Mouse (Mus musculus): ENCODE measurements at regions not wholly inside any gene's neighbourhood (a gene's known extent, or its start where the extent isn't known, plus 50 kb on each side); places are given as distances from the start of the nearest gene placed in this dataset.

DNA sequence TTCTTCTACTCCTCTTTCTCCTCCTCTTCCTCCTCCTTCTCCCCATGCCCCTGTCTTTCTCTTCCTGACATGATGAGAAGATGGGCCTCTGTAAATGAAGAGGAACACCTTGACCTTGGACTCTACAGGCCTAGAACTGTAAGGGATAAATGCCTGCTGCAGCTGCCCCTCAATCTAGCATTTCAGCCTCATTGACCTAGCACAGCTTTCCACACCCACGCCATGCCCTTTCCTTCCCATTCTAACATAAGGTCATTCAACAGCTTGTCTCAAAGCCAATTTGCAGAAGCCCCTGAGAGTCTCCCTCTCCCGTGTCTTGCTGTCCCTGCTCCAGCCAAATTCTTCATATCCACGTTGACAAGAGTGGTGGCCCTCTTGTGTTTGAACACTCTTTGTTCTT, 63.8 kb upstream of the Dscam start:
- DNase-seq (ENCODE audit: low read depth, low spot score), result no peak

DNA sequence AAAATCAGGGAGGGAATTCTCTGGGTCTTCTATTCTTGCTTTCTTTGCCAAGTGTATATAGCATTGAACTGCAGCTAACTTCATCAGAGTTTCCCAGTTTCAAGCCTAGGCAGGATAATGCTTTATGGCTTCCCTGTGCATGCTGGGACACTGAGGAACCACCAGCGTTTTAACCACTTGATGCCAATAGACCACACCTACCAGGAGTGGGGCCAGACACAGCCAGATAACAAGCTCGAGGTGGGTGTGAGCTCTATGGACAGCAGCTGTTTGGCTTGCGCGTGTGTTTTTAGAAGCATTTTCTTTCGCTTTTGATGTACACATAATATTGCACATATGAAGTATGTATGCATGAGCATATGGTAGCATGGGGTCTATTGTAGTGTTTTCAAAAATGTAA, 69.1 kb upstream of the Dscam start:
- no peak for DNase-seq (ENCODE audit: low read depth, low spot score)

DNA sequence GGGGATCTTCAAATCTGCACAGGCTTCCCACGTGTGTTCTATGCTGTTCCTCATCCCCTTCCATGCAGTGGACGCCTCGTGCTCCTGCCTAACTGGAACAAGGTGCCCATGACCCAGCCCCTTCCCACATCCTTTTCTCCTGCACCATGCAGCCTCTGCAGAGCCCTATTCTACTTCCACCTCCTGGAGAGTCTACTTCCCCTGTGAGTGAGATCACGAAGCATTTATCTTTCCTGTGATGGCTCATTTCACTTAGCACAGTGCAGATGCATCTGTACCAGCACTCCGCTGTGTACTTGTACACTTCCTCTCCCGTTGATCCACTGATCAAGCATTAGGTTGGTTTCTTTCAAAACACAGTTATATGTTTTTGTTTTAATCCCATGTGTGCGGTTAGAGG, 69.5 kb upstream of the Dscam start:
- no peak for DNase-seq (ENCODE audit: low read depth, low spot score)

DNA sequence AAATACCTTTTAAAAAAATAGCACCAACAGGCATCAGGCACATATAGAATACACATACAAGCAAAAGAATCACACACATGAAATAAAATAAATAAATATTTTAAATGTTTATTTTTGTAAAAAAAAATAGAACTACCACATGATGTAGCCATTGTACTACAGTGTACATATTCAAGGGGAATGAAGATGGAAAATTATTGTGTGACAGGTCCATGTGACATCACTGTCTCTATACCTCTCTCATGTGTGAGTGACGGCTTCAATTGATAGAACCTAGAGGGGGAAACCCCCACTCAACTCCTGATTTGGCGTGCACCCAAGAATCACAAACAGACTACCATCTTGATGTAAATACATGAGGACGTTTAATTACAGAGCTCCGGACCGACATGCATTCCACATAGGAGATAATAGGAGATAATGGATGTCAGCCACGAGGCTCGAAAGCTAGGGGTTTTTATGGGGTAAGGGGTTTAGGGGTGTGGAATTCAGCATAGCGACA, 70.4 kb upstream of the Dscam start:
- DNase-seq (ENCODE audit: low read depth, low spot score), result no peak

DNA sequence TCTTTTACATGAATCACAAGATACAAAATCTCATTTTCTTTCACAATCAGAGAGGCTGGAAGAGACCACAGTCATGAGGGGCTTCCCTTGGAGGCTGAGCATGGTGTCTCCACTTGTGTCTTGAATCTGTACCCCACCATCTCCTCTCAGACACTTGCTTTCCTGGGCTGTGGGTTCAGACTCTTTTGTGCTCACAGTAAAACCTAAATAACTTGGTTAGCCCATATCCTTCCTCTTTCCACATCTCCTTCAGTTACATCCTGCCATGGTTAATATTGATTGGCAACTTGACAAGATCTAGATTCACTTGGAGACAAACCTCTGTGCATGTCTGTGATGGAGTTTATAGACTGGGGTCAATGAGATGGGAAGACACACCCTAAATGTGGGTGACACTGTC, 71.1 kb upstream of the Dscam start:
- no peak for DNase-seq (ENCODE audit: low read depth, low spot score)

DNA sequence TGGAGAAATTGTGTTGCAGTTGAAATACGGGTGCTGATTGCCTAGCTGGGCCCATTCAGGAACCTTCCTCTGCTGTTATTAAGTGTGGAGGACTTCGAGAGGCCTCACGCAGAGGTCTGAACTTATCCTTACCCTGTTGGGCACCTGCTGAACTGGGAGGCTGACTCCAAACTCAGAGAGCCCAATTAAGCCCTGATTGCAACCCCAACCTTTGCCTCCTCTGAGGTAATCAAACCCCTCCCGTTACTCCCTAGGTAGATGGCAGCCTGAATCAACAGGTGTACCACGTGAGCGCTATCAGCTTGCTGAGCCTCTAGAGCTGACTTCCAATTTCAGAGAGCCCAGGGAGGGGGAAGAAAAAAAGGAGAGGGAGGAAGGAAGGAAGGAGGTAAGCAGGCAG, 79.9 kb upstream of the Dscam start:
- no peak for DNase-seq (ENCODE audit: low read depth, low spot score)

DNA sequence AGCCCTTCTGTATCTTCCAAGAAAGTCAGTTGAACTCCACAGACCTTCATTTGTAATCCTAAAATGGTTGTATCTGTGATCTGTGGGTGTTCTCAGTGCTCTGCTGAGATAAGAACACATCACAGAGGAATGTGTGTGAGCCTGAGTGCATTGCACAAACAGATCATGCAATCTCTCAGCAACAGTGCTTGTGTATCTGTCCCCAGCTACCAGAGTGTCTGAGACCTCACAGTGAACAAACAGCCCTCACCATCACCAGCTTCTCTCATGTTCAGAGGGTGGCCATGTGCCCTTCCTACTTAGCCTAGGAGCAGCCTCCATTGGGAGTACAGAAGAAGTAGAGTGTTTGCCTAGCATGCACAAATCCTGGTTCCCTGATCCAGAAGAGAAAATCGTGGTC, 82.0 kb upstream of the Dscam start:
- no peak for DNase-seq (ENCODE audit: low read depth, low spot score)

DNA sequence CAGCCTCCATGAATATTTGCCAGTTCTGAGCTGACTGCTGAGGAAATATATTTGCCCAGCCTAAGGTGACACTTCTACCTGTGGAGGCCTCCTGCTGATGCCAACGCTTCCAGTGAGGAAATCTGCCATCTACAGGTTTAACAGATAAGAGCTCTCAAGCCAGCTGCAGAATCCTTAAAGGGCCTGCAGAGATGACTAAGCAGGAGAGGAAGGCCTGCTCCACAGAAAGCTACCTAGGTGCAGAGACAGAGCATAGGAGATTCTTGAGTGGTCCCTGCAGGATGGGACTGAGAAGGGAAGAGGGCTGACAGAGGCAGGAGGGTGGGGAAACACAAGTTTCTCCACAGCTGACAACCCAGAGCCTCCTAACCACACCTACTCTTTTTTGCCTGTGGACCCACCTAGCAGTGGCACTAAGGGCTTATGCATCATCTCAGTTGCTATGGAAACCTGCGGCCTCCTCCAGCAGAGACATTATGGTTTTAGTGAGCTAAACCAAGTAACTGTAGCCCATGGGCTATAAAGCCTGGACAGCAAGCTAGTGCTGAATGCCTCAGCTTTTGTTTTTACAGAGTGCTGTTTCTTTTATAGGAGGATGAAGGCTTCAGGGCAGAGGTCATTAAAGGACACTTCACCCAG, 82.6 kb upstream of the Dscam start:
- no peak for DNase-seq (ENCODE audit: low read depth, low spot score)

DNA sequence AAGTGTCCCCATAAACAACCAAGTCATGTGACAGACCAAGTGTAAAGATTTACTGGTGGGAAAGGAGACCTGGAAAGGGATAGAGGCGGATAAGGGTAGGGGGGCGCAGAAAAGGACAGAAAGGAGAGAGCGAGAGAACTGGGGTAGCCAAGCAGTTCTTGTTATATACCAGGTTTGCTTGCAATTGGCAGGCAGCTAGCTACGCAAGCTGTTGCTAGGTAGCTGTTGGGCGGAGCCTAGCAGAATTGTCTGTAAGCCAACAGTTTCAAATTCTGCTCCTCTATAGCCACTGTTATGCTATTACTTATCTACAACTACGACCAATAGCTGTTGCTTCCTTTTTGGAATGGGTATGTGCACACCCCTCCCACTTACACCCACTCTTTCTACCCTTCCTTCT, 88.3 kb upstream of the Dscam start:
- DNase-seq (ENCODE audit: low read depth, low spot score), result no peak

DNA sequence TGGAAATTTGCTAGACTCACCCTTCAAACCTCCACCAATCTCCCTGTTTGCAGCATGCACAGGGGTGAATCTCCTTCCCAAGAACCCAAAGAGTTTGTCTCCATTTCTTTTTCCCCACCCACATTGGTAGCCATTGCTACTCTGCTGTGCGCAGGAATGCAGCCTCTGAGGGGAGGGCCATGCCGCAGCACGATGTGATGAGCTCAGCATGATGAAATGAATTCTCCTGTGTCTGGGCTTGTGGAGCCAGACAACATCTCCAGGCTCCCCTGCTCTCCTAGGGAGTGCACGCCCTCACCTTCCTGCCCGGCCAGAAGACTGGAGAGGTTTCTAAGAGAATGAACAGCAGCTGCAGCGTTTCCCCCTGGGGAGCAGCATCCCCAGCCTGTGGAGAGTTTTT, 92.9 kb upstream of the Dscam start:
- no peak for DNase-seq (ENCODE audit: low read depth, low spot score)

DNA sequence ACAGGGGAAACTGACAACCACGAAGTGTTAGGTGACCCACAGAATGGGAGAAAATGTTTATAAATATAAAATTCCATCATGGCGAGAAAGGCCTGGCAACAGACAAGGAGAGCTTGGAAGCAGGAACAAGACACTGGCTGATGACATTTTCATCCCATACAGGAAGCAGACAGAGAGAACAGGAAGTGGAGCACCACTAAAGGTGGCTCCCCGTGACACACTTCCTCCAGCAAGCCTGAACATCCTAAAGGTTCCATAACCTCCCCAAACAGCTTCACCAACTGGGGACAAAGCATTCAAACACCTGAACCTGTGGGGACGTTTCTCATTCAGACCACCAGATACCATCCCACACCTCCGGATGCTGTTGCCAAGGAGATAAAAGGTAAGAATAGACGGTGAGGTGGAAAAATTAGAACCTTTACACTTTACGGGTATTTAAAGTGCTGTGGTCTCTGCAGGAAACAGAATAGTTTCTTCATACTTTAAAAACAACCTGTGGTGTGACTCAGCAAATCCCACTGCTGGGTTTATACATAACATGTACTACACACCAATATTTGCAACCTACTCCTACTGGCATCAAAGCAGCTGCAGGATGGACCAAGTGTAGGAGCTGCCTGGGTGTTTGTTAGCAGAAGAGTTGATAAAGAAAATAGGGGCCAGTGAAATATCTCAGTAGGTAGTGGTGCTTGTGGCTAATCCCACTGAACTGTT, 86.0 kb upstream of the Bace2 start:
- no peak for DNase-seq (ENCODE audit: low read depth, low spot score)

DNA sequence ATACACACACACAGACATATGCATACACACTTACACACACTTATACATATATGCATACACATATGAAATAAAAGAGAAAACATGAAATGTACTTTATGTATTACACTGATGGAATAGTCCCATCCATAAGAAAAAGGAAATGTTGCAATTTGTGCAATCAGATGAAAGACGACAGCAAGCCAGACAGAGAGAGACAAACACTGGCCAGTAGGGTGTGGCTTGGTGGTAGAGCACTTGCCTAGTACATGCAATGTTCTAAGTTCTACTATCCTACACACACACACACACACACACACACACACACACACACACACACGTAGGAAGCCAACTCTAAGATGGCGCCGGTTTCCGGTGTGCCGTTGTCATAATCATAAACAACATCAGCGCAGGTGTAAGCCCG, 85.3 kb upstream of the Bace2 start:
- no peak for DNase-seq (ENCODE audit: low read depth, low spot score)

DNA sequence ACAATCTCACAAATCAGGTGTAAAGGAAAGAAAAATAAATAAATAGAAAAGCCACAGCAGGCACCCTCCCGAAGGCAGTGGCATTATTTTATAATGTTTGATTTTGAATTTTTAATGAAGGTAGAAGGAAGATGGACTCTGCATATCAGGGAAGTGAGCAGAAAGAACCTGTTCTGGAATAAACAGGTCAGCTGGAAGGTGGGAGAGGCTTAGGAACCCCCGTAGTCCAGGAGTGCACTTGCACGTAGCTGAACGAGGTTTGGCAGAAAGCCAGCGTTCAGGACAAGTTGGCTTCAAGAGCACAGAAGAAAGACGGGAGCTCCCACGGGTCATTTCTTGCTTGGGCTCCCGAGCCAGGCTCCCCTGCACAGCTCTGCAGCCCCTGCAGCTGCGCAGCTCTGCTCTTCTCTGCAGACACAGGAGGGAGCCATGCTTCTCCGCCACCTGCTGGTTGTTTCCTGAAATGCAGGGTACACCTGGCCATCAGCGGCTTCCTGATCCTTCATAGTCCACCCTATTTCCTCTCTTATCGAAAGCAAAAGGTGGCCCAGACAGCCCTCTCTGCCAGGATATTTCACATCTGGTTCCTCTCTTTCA, 84.4 kb upstream of the Bace2 start:
- DNase-seq (ENCODE audit: low read depth, low spot score), result peak; percentile 66

DNA sequence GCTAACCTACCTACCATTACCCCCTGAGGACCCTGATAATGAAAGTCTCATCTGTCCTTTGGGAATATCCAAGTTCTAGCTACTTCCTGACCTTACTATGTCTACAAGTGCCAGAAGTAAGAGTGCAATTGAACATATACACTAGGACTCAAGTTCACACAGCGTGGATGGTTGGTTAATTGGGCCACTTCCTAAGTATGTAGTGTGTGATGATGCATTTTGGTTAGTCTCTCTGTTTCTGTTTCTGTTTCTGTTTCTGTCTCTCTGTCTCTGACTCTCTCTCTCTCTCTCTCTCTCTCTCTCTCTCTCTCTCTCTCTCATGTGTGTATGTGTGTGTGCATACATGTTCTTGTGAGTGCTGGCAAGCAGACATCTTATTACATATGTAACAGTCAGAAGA, 77.6 kb upstream of the Bace2 start:
- DNase-seq (ENCODE audit: low read depth, low spot score), result no peak

DNA sequence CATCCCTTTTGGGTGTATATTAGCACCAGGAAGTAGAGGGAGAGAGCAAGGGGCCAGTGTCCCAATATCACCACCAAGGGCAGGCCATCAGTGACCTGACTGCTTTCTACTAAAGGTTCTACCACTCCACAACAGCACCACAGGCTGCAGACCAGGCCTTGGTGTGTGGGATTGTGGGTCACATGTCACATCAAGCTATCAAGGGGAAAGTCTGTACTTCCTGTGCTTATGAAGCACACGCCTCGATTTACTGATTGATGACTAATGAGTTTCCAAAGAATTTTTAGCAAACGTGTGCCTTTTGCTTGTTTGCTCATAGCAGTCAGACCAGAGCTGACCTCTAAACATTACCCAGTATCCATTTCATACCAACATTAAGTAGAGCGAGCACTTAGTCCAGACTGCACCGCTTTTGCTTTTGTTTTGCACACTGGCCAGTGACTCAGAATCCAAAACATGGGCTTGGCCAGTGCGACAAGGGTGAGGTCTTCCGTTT, 74.9 kb upstream of the Bace2 start:
- DNase-seq (ENCODE audit: low read depth, low spot score), result no peak

DNA sequence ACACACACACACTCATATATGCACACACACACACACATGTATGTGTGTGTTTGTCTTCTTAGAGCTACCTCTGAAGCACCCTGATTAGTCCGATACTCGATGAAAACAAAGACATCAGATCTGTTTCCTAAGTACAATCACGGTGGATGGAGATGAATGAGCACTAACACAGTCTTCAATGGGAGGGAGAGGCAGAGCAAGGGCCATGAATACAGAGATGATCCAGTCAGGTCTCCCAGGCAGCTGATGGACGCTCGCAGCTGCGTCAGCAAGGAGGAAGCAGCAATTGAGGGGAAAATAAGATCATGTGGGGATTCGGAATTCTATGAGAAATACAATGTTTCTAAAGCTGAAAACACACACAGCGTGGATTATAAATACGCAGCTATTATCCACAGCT, 73.6 kb upstream of the Bace2 start:
- DNase-seq (ENCODE audit: low read depth, low spot score), result no peak

DNA sequence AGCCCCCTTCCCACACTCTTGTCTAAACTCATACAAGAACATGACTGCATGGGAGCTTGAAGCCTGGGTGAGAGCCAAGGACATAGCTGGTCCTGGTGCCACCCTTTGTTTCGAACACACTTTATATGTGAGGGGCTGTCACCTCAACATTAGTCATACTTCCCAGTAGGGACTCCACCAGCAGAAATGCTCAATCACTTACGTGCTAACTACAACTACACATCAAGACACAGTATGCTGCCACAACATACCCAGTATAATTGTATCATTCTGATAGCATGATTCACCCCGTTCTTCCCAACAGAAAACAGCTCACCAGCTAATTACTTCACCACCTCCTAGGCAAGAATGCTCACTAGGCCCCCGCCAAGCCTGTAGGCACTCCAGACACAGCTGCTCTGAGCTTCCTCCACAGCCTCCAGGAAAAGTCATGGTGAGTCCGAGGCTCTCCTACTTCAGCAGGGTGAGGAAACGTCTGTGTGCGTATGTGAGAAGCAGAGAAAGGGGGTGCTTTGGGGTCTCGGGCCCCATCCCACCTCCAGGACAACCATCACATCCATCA, 70.6 kb upstream of the Bace2 start:
- no peak for DNase-seq (ENCODE audit: low read depth, low spot score)

DNA sequence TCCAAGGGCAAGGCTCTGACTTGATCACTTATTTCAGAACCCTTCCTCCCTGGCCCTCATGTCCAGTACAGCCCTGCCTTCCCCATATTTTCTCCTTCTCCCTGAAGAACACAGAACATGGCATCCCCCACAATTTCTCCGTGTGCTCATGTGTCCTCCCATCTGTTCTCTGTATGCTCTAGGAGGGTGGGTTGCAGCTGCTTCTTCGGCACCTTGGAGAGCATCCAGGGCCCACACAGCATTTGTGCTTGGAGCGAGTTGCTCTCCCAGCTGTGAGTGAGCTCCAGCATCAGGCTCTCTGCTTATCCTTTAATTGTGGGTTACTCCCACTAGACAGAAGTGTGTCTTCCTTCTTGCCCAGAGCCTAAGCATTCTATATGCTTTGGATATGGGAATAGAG, 69.8 kb upstream of the Bace2 start:
- no peak for DNase-seq (ENCODE audit: low read depth, low spot score)

DNA sequence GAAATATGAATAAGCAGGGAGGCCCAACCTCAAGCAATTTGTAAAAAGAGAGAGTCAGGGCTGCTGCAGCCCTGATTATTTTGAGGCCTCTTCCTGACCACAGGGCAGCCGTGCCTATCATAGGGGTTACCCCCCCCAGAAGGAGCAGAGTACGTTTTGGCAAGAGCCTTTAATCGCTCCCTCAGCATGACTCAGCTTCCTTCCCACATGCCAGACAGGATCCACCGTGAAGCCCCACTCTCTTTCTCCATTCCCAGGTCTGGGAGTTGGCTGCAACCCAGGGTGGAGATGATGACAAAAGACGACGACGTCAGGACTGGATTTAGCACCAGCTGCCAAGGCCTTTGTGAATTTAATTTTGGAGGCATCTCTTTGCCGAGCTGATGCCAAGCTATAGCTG, 67.9 kb upstream of the Bace2 start:
- no peak for DNase-seq (ENCODE audit: low read depth, low spot score)

DNA sequence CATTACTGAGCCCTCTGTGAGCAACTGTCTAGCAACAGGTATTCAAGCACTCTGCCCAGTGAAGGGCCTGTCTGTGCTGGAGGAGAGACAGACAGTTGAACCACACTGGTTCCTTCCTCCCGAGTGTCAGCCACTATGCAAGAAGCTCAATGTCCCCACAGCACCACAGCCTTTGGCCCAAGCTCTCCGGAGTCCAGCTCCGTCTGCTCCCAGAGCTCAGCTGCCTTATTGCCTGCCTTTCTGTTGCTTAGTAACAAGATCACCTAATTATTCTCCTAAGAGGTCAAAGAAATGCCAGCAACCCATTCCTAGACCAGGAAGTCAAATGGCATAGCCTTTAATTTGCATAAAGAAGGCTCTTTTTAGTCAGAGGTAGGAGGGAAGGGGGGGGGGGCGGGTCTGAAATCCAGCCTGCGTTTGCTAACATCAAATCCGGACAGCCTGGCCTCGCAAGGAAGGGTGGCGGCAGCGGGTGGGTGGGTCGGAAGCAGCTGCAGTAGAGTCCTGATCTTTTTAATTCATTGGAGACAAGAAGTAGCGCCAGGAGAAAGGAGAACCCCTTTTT, 64.0 kb upstream of the Bace2 start:
- DNase-seq (ENCODE audit: low read depth, low spot score), result no peak

DNA sequence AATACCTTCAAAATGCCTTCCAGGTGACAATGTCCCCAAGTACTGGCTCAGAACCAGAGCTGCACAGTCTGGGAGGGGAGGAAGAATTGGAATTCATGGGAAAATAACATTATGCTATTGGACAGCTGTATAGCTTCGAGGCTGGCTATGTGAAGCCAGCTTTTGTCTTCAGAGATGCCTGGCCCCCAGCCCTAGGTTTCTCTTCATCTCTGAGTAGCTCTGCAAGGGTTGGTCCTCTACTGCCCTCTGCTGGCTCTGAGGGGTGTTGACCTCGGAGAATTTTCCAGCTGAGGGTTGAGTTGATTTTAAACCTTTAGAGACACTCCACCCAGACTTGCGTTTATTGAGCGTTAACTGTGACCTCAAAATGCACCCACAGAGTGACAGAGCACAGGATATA, 63.3 kb upstream of the Bace2 start:
- peak; percentile 67 for DNase-seq (ENCODE audit: low read depth, low spot score)

DNA sequence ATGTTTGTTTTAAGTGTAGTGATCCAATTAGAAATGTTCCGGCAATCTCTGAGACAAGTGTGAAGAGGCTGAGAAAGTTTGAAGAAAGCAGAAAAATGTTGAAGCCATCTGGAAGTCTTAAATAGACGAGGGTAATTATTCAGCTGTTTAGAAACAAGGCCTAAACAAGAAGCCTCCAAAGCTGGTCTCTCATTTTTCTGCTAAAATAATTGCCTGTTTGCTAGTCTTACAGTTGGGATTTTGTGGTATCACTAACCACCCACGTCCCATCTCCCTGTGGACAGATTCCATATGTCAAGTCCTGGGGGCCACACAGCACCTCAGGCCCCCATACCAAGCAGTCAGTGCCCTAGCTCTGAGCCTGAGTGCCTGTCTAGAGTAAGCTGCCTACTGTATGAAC, 59.4 kb upstream of the Bace2 start:
- DNase-seq (ENCODE audit: low read depth, low spot score), result no peak

All from embryo, embryonic 11.5 days (tissue).